Mouse (Mus musculus) thymus, postnatal 14 days (tissue): ENCODE data around the gene Dph6.
"Not testable (repeated sequence)": the region's sequence is repeated elsewhere in the genome, so short reads cannot be mapped to it uniquely, and the experiment has no call there.

Source experiments
- DNase-seq: peaks from one replicate; pipeline ENCODE4 v3.0.0; 2021

Dph6 gene

DNA sequence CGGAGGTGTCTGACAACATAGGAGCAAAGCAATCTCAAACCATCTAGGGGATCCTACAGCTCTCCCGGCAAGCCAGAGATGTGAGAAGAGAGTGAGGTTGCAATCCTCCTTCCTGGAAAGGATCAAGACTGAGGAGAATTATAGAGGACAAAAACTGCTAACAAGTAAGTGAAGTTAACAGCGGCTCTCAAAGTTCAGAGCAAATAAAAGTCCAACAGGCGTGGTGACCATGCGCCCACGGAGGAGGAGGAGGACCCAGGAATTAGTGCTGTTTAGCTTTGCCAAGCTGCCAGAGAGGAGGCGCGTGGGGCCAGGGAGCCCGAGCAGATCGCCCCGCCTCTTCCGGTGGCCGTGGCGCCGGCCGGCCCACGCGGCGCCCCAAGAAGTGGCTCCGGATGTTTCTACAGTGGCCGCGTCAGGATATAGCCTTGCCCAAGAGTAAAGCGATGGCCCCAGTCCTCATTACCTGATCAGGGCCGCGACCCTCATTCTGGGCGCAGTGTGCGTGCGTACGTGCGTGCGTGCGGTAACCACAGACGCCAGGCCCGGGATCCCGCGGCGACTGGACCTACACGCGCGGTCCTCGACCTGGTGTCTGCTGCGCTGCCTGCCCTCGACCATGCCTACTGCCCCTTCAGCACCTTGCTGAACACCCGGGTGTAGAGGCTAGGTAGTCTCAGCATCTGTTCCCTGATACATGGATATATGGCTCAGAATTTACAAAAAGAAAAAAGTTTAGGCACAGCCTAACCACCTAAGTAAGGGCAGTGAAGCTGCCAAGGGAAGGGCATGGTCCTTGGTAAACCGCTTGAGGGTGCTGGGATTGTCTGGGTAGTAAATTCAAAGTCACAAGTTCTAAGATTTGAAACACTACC, at the start of gene Dph6:
Gene Dph6 (minus strand): TSS at position 600 of the 875 bp plus-strand sequence.
- peak; percentile 79 for DNase-seq

DNA sequence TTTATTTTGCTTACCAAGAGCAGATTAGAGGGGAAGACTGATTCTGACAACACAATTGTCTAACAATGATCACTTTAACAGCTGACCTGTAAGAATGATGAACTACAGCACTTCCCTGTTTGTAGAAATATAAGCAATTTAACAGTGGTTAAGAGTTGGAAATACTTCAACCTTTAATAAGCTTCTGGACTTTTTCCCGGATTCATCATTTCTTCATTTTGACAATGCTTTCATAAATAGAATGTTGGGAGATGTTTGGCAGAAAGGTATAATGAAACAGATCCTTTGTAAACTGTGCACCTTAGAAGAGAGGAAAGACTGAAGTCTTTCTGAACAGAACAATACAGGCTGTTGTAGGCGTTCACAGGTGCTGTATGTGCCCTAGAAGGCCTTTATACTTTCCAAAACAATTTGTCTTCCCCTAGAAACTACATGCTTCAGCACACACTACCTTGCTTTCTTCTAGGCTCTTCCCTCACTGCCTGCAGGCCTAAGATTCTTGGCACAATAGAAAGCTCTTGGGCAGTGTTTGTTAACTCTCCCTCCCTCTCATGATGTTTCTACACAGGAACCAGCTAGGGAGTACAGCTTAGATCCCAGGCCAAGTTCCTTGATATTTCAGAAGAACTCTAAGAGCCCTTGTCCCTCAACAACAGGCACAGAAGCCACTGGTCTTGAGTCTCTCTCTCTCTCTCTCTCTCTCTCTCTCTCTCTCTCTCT, 46.4 kb upstream of the Dph6 start:
- no peak for DNase-seq

DNA sequence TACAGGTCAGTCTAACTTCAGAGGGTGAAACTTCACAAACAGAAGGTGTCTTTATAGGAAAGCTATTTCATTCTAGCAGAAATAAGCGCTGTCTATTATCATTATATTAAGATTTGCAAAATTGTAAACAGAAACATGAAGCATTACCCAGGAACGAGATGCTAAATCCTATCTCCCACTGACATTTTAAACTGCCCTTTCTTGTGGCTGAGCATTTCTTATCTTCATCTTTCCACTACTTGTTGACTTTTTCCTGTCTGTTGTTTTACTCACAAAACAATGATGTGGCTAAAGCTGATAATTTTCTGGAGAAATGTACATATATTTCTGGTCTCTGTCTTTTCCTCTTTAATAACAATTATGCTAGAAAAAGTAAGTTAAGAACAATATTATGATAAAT, 36.8 kb upstream of the Dph6 start:
- DNase-seq, result no peak

DNA sequence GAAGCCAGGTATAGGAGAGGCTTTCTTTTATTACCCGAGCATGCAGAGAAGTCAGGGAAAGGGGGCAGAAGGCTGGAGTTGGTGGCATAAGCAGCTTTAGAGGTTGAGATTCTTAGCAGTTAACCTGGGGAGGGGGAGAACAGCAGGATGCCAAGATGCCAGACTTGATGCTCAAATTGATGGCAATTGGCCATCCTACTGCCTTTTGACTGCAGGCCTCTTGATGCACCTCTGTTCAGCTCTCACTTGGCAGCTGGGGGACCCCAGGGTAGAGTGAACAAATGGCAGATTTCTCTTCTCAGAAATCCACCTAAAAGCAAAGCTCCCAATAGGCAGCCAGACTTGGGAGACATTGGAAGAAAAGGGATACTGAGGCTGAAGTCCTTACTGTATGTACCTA, 32.7 kb upstream of the Dph6 start:
- no peak for DNase-seq

DNA sequence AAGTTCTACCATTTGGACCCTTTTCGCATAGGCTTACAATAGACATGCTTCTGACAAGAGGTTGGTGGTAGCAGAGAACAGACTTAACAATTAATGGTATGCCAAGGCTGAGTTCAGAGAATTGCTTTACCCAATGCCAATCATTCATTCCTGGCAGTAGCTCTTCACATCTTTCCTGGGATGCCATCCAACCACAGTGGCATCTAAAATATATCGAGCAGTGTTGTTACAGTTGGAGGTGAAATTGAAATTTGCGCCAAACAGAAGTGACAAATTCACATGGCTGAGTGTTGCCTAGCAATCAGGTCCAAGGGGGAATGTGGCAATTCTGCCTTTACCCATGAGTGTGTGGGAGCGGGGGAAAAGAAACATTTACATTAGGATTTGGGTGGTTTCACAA, 32.3 kb upstream of the Dph6 start:
- no peak for DNase-seq

DNA sequence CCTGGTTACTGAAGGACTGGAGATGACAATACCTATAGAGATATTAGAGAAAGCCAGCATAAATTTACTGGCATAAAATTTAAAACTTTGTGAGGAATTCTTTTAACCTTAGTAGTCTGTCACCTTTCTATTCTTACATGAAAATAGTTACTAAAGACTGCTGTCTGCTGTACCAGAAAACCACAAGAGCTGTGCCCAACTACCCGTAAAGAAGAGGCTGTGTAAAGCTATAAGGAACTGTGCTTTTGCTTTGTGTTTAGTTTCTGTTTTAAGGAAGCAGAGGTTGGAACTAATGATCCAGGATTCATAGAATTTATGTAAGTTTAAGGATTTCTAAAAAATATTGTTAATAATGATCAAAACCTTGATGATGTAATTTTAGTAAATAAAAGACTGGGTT, 19.1 kb upstream of the Dph6 start:
- DNase-seq, result no peak

DNA sequence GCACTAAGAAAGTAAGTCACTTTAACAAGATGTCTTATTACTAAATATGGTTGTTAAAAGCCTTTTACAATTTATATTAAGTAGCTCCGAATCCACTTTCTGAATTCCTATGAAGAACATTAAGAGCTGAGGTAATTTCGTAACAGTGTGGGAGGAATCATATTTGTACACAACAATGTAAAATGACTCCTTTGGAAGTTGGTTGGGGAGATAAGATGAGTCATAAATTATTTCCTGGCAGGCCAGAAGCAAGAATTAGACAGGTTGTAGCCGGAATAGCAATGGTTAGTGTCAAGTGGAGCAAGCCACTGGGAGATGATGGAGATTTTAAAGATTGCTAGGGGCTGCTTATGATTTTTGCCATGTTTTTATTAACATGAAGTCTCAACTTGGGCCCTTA, 16.2 kb upstream of the Dph6 start:
- DNase-seq, result no peak

DNA sequence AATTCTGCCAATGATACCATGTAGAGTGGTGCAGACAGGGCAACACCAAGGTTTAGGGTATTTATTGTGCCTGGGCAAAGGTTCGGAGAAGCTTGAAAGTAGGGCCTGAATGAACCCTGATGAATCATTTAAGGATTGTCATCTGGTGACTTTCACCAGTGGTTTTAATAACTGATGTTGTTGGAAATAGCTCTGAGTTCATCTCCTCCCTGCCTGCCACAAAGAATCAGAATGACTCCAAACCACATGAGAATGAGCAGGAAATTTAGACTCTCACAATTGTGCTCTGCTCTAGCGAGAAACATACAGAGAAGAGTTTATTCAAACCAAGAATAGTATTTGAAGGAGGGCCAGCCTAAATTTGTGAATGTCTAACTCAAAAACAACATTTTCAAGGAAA, 4.2 kb upstream of the Dph6 start:
- DNase-seq, result no peak

DNA sequence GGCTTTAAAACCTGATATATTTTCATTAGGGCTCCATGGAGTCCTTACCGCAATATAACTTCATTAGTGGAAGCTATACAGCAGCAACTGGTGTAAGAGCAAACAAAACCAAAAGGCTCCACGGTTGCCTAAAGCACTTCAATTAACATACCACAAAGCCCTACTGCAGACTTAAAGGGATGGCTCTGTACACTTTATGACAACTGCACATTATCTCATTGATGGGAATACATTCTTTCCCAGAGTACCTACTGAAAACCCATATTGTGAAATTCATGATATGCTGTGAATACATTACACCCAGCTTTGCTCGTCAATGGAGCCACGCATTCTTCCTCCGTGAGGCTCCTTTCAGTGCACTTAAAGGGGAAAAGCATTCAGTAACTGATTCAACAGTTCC, 8.5 kb downstream of the Dph6 start:
- no peak for DNase-seq

DNA sequence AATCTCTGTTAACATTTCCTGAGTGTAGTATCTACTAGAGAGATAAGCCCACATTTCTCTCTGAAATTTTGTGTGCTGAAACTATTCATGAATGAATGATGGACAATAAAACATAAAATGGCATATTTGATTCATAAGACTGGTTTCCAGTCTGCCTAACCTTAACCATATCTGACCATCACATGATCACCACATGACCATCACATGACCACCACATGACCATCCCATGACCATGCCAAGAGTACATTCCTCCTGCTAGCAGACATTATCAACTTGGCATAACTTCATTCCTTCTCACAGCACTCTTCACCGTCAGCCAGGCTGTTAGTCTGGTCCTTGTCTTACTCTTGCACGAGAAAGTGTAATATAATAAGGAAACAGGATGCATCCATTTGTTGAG, 10.9 kb downstream of the Dph6 start:
- DNase-seq, result no peak

DNA sequence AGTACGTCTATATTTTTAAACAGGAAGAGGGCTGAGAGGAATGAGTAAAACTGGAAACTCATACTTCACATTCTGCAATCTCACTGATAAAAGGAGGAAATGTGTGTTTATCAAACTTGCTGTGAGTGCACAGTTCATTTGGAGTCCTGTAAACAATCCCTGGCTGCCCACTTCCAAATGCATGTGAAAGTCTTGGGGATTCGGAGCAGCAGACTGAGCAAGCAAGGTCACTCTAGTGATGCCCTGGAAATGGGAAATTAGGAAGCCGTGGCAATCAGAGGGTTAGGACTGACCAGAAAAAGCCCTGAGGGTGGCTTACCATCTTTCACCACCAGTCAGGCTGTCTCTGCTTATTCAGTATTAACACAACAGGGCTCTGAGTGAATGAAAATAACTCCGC, 30.1 kb downstream of the Dph6 start:
- no peak for DNase-seq

DNA sequence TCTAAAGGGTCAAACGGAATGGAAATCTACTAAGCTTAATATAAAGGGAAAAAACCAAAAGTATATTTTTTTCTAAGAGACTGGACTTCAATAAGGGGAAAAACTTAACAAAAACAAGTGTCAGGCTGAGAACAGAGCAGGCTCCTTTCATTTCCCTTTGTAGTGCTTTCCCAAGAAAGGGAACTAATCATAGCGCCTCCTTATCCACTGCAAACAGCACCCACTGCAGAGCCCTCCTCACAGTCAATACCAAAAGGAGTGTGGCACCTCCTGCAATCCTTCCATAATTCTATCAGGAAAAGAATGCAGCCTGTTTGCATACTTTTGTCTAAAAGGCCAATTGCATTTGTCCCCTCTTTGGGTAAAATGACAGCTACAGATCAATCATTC, 32.2 kb downstream of the Dph6 start:
- no peak for DNase-seq

DNA sequence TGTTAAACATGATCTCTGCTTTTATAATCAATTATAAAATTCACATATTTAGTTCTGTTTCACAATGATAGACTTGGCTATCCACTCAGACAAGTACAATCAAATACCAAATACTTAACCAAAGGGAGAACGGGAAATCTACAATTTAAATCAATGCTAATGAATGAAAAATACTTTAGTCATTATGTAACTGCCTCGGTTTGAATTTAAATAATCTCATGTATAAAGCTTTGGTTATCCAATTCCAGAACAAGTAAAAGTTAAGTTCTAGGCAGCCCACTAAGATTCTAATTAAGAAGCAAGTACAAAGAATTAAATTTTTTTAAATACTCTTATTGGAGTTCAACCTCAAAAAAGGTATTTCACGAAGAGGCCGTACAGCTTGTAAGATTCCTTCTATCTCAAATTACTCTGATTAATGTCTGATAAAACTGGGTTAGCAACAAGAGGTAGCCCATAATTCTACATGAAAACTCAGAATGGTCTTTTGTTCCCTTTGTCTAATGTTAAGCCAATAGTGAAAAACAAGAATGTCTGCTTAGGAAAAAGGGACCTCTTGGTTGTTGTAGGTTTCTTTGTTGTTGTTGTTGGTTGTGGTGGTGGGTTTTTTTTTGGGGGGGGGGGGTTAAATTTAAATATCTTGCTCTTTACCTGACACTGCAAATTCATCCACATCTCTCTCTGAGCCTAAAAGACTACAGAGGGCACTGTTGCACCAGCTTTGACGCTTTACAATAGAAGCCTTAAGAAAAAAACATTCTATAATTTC, 32.8 kb downstream of the Dph6 start:
- DNase-seq, result no peak

DNA sequence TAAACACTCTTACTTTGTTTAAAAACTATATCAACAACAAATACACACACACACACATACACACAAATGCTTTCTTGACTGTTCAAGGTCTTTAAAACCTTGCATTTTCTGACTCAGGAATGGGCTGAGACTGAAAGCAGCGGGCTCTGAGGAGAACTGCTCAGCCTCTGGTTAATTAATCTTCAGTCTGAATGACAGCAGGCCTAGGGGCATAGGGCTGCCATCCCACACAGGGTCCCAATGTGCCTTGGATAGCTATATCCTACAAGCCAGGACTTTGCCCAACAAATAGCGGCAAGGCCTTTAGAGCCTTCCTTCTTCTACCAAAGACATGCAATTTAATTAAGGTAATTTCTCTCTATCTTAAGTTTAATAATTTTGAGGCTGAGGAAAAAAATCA, 43.2 kb downstream of the Dph6 start:
- no peak for DNase-seq

DNA sequence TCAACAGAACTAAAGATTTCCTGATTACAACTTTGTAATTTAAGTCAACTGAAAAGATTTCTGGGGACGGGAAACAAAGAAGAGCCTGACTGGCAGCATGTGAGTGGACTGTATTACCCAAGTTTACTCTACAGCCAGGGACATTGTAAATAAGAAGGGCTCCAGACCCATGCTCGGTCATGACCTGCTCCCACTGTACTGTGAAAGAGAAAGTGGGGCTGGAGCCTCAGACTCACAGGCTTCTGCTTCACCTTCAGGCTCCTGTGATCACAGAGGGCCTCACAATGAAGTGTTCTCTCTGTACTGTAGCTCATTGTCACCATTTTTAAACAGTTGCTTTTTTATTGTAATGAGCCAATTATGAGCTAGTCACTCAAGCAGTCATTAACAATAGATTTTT, 44.7 kb downstream of the Dph6 start:
- DNase-seq, result no peak

DNA sequence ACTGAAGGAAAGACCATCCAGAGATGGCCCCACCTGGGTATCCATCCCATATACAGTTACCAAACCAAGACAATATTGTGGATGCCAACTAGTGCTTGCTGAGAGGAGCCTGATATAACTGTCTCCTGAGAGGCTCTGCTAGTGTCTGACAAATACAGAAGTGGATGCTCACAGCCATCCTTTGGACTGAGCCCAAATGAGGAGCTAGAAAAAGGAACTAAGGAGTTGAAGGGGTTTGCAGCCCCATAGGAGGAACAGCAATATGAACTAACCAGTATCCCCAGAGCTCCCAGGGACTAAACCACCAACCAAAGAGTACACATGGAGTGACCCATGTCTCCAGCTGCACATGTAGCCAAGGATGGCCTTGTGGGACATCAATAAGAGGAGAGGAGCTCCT, 49.6 kb downstream of the Dph6 start:
- not testable (repeated sequence) for DNase-seq

DNA sequence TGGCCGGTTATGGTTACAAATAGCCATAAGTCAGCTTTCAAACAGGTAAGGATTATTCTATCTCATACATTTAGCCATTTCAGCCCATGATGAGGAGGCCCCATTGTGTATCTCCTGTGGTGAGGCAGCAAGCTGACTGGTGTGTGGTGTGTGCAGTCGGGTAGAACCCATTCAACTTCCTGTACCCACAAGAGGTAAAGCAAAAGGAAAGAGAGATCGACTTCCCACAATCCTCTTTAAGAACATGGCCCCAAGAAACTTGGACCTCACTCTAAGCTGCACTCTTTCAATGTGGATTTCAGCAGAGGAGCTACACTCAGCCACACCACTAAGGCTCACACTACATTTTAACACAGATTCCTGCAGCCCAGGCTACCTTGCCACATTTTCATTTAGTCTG, 53.6 kb downstream of the Dph6 start:
- no peak for DNase-seq

DNA sequence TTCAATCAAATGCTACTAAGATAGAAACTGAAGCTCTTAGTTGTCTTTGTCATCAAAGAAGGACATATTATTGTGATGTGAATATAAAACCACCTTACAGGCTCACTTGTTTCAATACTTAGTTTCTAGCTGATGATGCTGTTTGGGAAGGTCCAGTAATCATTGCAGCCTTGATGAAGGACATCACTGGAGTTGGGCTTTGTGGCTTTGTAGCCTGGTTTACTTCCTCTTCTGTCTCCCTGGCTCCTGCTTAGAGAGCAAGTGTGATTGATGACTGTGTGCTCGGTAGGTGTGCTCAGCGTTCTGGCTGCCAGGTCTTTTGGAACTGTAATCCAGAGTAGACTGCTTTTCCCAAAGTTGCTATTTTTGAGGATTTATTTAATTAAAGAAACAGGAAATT, 55.0 kb downstream of the Dph6 start:
- no peak for DNase-seq

DNA sequence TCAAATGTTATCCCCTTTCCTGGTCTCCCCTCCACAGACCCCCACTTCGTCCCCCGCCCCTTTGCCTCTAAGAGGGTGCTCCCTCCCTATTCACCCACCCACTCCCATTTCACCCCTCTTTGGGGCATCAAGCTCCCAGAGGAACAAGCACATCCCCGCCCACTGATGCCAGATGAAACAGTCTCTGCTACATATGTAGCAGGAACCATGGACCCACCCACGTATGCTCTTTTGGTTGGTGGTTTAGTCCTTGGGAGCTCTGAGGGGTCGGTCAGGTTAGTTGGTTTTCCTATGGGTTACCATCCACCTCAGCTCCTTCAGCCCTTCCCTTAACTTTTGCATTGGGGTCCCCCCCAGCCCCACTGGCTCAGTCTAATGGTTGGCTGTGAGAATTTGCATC, 61.4 kb downstream of the Dph6 start:
- no peak for DNase-seq

DNA sequence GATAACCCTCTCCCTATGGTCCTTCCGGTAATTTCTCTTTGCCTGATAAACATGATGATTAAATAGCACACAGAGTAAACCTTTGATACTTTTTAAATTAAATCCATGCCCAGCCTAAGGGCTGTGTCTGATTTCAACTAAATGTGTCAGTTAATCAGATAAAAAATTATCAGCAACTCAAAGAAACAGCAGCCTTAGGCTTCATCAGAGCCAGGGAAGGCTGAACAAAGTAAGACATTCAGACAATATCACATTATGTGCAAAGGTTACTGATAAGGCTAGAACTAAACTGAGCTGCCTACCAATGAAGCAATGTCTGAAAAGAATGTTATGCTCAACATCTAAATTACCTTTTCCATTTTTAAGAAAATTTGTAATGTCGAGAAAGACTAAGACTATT, 74.0 kb downstream of the Dph6 start:
- DNase-seq, result no peak

DNA sequence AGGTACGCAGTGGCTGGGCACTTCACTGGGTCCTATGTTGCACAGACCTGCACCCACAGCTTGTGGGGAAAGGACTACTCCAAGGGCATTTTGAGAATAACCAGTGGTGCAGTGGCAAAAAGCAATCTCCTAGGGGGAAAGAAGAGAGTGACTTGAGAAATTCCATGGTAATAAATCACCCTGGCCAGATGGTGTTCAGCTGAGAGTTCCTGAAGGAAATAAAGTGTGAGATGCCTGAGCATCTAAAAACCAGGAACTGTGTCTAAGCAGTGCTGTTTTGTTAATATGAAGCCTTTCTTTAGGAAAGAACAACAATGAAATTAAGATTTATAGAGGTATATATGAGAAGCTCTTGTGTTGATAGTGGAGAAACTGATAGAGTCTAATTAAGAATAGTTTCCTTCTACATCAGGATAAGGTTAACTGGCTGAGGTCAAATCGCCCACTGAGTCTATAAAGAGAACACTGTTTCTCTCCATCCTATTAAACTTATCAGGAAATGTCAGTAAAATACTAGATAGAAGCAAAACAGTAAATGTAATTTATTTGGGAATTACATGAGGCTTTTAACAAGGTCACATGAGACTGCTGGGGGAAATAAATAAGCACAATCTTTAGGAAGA, 111.7 kb downstream of the Dph6 start:
- no peak for DNase-seq

DNA sequence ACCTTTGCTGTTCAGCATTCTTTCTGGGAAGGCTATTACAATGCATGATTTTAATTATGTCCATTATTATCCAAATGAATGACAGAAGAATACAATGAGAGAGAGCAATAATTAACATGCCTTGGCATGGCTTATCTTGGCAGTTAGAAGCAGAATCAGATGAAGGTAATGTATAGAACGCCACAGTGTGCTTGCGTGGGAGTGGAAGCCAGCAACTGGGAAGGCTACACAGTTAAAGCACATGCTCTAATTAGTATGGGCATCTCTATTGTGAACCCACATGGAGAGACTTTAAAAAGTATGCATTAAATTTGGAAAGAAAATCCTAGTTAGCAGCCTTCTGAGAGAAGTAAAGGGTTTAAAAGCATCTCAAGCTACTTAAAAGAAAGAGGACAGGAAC, 112.4 kb downstream of the Dph6 start:
- no peak for DNase-seq

DNA sequence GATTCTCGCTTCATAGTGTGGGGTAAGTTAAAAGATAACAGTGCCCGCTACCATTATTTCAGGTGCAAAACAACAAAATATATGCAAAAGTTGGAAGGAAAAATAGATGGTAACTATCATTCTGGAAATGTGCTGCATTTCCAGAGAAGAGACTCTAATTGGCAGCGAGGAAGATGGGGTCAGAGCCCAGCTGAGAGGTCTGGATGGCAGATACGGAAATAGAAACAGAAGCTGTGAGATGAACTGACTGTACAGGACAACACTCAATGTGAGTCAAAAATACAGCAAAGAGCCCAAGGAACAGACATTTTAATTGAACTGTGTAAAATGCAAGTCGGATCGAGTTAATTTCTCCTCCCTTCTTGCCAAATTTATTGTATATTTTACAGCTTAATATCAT, 114.3 kb downstream of the Dph6 start:
- DNase-seq, result no peak
